Comparison of ENCODE assay signal across 10 mouse cellular contexts in the genomic region with DNA sequence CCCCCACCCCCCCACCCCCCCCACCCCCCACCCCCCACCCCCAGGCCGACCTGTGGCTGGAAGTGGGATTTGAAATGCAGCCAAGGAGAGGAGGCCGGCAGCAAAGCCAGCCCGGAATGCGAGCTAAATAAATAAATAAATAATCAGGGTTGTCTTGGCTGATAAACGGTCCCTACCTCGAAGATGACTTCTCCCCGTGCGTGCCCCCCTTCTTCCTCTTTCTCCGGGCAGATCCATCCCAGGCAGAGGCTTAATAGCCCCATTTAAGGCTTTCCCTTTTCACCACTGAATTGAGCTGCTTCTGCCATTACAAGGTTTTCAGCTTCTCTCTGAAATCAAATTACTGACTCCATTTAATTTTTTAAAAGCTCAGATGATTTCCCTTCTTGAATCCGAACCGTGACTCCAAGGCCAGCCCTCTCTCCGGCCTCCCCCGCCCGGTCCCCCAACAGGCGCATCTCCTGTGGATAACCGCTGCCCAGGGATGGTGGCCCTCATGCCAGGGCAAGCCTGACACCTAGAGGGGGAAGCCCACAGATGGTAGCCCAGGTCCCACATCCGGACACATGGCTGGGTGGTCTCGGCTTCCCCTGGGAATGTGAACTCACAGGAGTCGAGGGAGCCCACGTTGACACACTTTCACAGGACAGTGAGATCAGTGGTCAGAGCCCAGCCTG. TPM values are rescaled to one million over a fixed set of nuclear protein-coding genes. Genes with fewer than 3 reads are reported as not detected.
DNase-seq lines count a peak whose midpoint lies in the region; ATAC-seq and TF ChIP-seq lines count a peak whose summit lies in the region.
"Had no signal": no experiment of that assay in that cellular context is flagged by ENCODE, and none has a peak within 500 bp of the region (broad histone marks: within the 10 kb centered on the region; RNA-seq: fewer than 3 reads in every experiment).

No protein-coding gene starts in this region.

- WGBS in lung, postnatal 0 days = 37% methylated on average over 19 of the region's 20 CpGs
- WGBS in lung, adult 2 months = 42% methylated on average over 20 of the region's 20 CpGs
- WGBS in hindbrain, embryonic 12.5 days = 47% methylated on average over 20 of the region's 20 CpGs
- WGBS in midbrain, embryonic 16.5 days = 42% methylated on average over 19 of the region's 20 CpGs

- ATAC-seq in lung, postnatal 0 days = no peak
- ATAC-seq in hindbrain, embryonic 12.5 days (ENCODE audit: low FRiP score) = peak; percentile 57; the same call in 1 of the 2 replicates
- ATAC-seq in midbrain, embryonic 16.5 days = peak; percentile 28; the same call in 1 of the 2 replicates
- no peak for ATAC-seq in granulocyte monocyte progenitor cell, adult 5-6 weeks (replicated peaks; ENCODE audit: poor library complexity, severe bottlenecking)

- TF ChIP-seq POLR2A in lung, adult 2 months (IDR thresholded peaks at IDR 0.05; ENCODE audit: borderline replicate concordance, extremely low read depth, low read depth, low read length) = no peak

- TF ChIP-seq CTCF in lung, postnatal 0 days (IDR thresholded peaks at IDR 0.05) = peak; percentile 29
- TF ChIP-seq CTCF in lung, adult 2 months (IDR thresholded peaks at IDR 0.05; ENCODE audit: insufficient read depth, low read length) = no peak

- H3K27me3 ChIP-seq in lung, postnatal 0 days (replicated peaks; ENCODE audit: insufficient read depth, low read length) = no peaks in the 10 kb centered on the region
- peaks cover 8% of the 10 kb centered on the region for H3K27me3 ChIP-seq in hindbrain, embryonic 12.5 days
- H3K27me3 ChIP-seq in midbrain, embryonic 16.5 days (ENCODE audit: control insufficient read depth, insufficient read depth, low read depth, low read length) = no peaks in the 10 kb centered on the region

- H3K4me1 ChIP-seq in lung, postnatal 0 days (ENCODE audit: insufficient read depth, low read depth, low read length) = peaks cover 5% of the 10 kb centered on the region
- H3K4me1 ChIP-seq in lung, adult 2 months (ENCODE audit: control insufficient read depth, insufficient read depth, low read length) = peaks cover 10% of the 10 kb centered on the region; the same call in 1 of the 2 replicates
- H3K4me1 ChIP-seq in hindbrain, embryonic 12.5 days = peaks cover 26% of the 10 kb centered on the region
- peaks cover 7% of the 10 kb centered on the region; the same call in 1 of the 2 replicates for H3K4me1 ChIP-seq in midbrain, embryonic 16.5 days (ENCODE audit: control insufficient read depth, insufficient read depth, low read length)

- no peak overlapping the region for H3K4me2 ChIP-seq in lung, postnatal 0 days (replicated peaks; ENCODE audit: low read depth, low read length)
- no peak overlapping the region for H3K4me2 ChIP-seq in hindbrain, embryonic 12.5 days (replicated peaks)
- no peak overlapping the region for H3K4me2 ChIP-seq in midbrain, embryonic 16.5 days (ENCODE audit: low read length)

- H3K4me3 ChIP-seq in lung, postnatal 0 days (ENCODE audit: low read depth, low read length) = no peak overlapping the region
- no peak overlapping the region for H3K4me3 ChIP-seq in lung, adult 2 months (replicated peaks; ENCODE audit: extremely low read depth, low read depth, low read length)
- H3K4me3 ChIP-seq in hindbrain, embryonic 12.5 days = no peak overlapping the region
- H3K4me3 ChIP-seq in midbrain, embryonic 16.5 days (ENCODE audit: low read depth, low read length) = no peak overlapping the region

- no peak for TF ChIP-seq EP300 in lung, postnatal 0 days (IDR thresholded peaks at IDR 0.05)

- H3K9me3 ChIP-seq in lung, postnatal 0 days (ENCODE audit: low read length) = no peaks in the 10 kb centered on the region
- no peaks in the 10 kb centered on the region for H3K9me3 ChIP-seq in hindbrain, embryonic 12.5 days (replicated peaks)
- H3K9me3 ChIP-seq in midbrain, embryonic 16.5 days (replicated peaks; ENCODE audit: control insufficient read depth, low read length, poor library complexity, severe bottlenecking) = no peaks in the 10 kb centered on the region

- DNase-seq in embryo, embryonic 10 days (ENCODE audit: low spot score) = peak; percentile 41
- DNase-seq in embryo, embryonic 11 days = no peak
- DNase-seq in lung, postnatal 0 days (ENCODE audit: low spot score) = peak; percentile 39
- no peak for DNase-seq in lung, adult 2 months
- DNase-seq in thymus, adult 18-20 months = no peak

- H3K9ac ChIP-seq in lung, postnatal 0 days (replicated peaks; ENCODE audit: low read depth) = no peak overlapping the region
- no peak overlapping the region; the same call in 1 of the 2 replicates for H3K9ac ChIP-seq in hindbrain, embryonic 12.5 days
- H3K9ac ChIP-seq in midbrain, embryonic 16.5 days (ENCODE audit: low read depth, low read length) = no peak overlapping the region

- H3K27ac ChIP-seq in lung, postnatal 0 days (ENCODE audit: low read length) = peak overlapping the region; percentile 77; the same call in 1 of the 2 replicates
- H3K27ac ChIP-seq in hindbrain, embryonic 12.5 days = 0 out of 2 replicates have a peak overlapping the region, but pooled peaks have one; percentile 7
- H3K27ac ChIP-seq in midbrain, embryonic 16.5 days (ENCODE audit: low read length) = no peak overlapping the region

- no peaks in the 10 kb centered on the region for H3K36me3 ChIP-seq in lung, postnatal 0 days (ENCODE audit: insufficient read depth, low read length)
- H3K36me3 ChIP-seq in hindbrain, embryonic 12.5 days = no peaks in the 10 kb centered on the region
- H3K36me3 ChIP-seq in midbrain, embryonic 16.5 days (ENCODE audit: control insufficient read depth, insufficient read depth, low read length) = no peaks in the 10 kb centered on the region

RNA-seq across cellular contexts. Expression of a gene that starts 34.0 kb away (rescaled TPM):
- polyA plus RNA-seq in lung, postnatal 0 days (2015; fragmentation: Nextera tagmentation; extraction: Ambion mirVana) = not detected in 2 replicates
- 0.13 TPM in 1 of 2 replicates, not detected in the other for polyA plus RNA-seq in lung, adult 2 months (2012; rRNA removed)
- not detected in 2 replicates for polyA plus RNA-seq in hindbrain, embryonic 12.5 days (2016; fragmentation: Nextera tagmentation; extraction: Ambion mirVana)
- polyA plus RNA-seq in midbrain, embryonic 16.5 days (2015; fragmentation: Nextera tagmentation; extraction: Ambion mirVana) = not detected in 2 replicates
- total RNA-seq in granulocyte monocyte progenitor cell, adult 5-6 weeks (2014; fragmentation: Nextera tagmentation) = not detected in 2 replicates
- not detected in 2 replicates for total RNA-seq in granulocyte monocyte progenitor cell, adult 5-6 weeks (2017)
- total RNA-seq: left cerebral cortex, postnatal 36 days had no signal
- polyA plus RNA-seq: embryonic facial prominence, embryonic 11.5 days had no signal

RNA-seq across cellular contexts. Expression of a gene that starts 50.3 kb away (rescaled TPM):
- polyA plus RNA-seq in lung, postnatal 0 days (2015; fragmentation: Nextera tagmentation; extraction: Ambion mirVana) = 124 and 157 TPM in 2 replicates
- 56.4 and 112 TPM in 2 replicates for polyA plus RNA-seq in lung, adult 2 months (2012; rRNA removed)
- 333 and 353 TPM in 2 replicates for polyA plus RNA-seq in hindbrain, embryonic 12.5 days (2016; fragmentation: Nextera tagmentation; extraction: Ambion mirVana)
- polyA plus RNA-seq in midbrain, embryonic 16.5 days (2015; fragmentation: Nextera tagmentation; extraction: Ambion mirVana) = 166 and 198 TPM in 2 replicates
- total RNA-seq in granulocyte monocyte progenitor cell, adult 5-6 weeks (2014; fragmentation: Nextera tagmentation) = 411 and 464 TPM in 2 replicates
- total RNA-seq in granulocyte monocyte progenitor cell, adult 5-6 weeks (2017) = 541 and 579 TPM in 2 replicates

Comparison
In these comparisons a context has a peak if more than half of its experiments do, and no peak if none do; other contexts are left out.
1. DNase-seq: peak in embryo, embryonic 10 days (single experiment) and lung, postnatal 0 days (single experiment); none in embryo, embryonic 11 days (single experiment), lung, adult 2 months (single experiment) and thymus, adult 18-20 months (0 of 2).
2. ATAC-seq: peak in hindbrain, embryonic 12.5 days (single experiment) and midbrain, embryonic 16.5 days (single experiment); none in lung, postnatal 0 days (single experiment) and granulocyte monocyte progenitor cell, adult 5-6 weeks (single experiment).